12 mouse cellular contexts compared by ENCODE assay signal in genomic region chr17:35468936-35469335, GRCm38 (mm10). TPM values are rescaled to one million over a fixed set of nuclear protein-coding genes. Genes with fewer than 3 reads are reported as not detected.
"Had no signal": no experiment of that assay in that cellular context is flagged by ENCODE, and none has a peak within 500 bp of the region (broad histone marks: within the 10 kb centered on the region; RNA-seq: fewer than 3 reads in every experiment).

No protein-coding gene starts in this region.

RNA-seq across cellular contexts. Expression of gene Pou5f1, which starts 36.9 kb away (rescaled TPM):
- polyA plus RNA-seq: liver, embryonic 16.5 days; lung, embryonic 14.5 days; lung, embryonic 16.5 days; midbrain, embryonic 11.5 days; midbrain, embryonic 13.5 days; midbrain, postnatal 0 days; neural tube, embryonic 12.5 days; neural tube, embryonic 14.5 days; spleen, adult 2 months; stomach, embryonic 15.5 days; stomach, postnatal 0 days; urinary bladder, adult 2 months had no signal
